Mouse (Mus musculus) limb, embryonic 13.5 days (tissue): ENCODE results near the gene Rpl36a. TPM values are rescaled to one million over a fixed set of nuclear protein-coding genes. Genes with fewer than 3 reads are reported as not detected.

Source experiments
- ATAC-seq: fragments of 200-750 bp; cut with Nextera tagmentation; 2 replicates; pipeline ENCODE4 v1.8.0; 2017; ENCODE audit warnings: low read depth, moderate number of reproducible peaks, moderate TSS enrichment; ENCODE audit not compliant: low FRiP score
- H3K27ac ChIP-seq: fragments of 300-500 bp; sonication (generic); 2 replicates; pipeline ENCODE4 v1.5.1; 2015; ENCODE audit warnings: inconsistent platforms, mild to moderate bottlenecking, moderate library complexity
- H3K27me3 ChIP-seq: fragments of 300-500 bp; sonication (generic); 2 replicates; pipeline ENCODE4 v1.6.1; 2015; ENCODE audit warnings: mild to moderate bottlenecking, inconsistent platforms
- H3K36me3 ChIP-seq: fragments of 300-500 bp; sonication (generic); 2 replicates; pipeline ENCODE4 v1.6.1; 2015; ENCODE audit warnings: inconsistent platforms, mild to moderate bottlenecking, moderate library complexity
- H3K4me1 ChIP-seq: fragments of 300-500 bp; sonication (generic); 2 replicates; pipeline ENCODE4 v1.6.1; 2015; ENCODE audit warnings: inconsistent platforms
- H3K4me2 ChIP-seq: fragments of 300-500 bp; sonication (generic); replicated peaks from 2 replicates; pipeline ENCODE4 v1.6.1; 2015; ENCODE audit warnings: inconsistent platforms, mild to moderate bottlenecking, moderate library complexity
- H3K4me3 ChIP-seq: fragments of 300-500 bp; sonication (generic); 2 replicates; pipeline ENCODE4 v1.5.1; 2015; ENCODE audit warnings: moderate library complexity, mild to moderate bottlenecking, inconsistent platforms
- H3K9ac ChIP-seq: fragments of 300-500 bp; sonication (generic); 2 replicates; pipeline ENCODE4 v1.6.1; 2015; ENCODE audit warnings: mild to moderate bottlenecking, inconsistent platforms
- H3K9me3 ChIP-seq: fragments of 300-500 bp; sonication (generic); 2 replicates; pipeline ENCODE4 v1.6.1; 2016; ENCODE audit warnings: inconsistent platforms
- WGBS: fragments of 180-500 bp; shearing (Covaris S2); methylation state at CpG from one replicate; pipeline ENCODE4 v1.1.7; 2015; 5-methylcytosine and 5-hydroxymethylcytosine counted together
- polyA plus RNA-seq: library from polyadenylated mRNA; unstranded; fragments of >200 nt; fragmentation: Nextera tagmentation; extraction: Ambion mirVana; gene quantifications from 2 replicates; pipeline ENCODE4 v1.2.1, GENCODE M21; 2015

The Rpl36a gene
- polyA plus RNA-seq, 1 experiment from 2014 or later: 381 TPM

DNA sequence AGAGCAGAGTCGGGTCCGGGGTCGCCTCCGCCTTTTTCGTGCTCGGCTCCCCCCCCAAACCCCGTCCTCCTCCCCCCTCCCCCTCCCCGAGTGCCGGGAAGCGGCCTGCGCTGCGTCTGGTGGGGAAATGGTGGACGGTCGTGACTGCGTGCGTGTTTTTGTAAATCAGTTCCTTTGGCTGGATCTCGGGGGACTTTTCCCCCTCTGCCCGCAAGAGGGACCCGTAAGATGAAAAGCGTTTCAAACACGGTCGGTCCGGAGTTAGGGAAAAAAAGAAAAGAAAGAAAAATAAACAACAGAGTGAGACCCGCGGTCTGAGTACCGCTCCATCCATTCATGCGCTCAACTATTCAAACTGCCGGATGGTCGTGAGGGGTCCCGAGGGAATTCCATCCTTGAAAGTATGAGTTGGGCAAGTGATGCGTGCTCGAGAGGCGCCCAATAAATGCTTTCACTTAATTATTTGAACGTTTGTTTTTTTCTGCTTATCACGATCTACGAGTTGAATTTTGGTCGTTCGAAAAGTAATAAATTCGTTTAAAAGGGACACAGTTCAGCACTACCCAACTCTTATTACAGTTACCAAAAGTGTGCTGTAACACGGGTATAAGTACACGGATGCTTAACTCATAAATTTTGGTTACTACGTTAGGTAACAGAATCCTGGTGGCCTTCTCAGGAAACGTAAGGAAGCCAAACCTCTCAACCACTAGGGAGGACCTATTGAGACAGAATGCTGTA, 16.1 kb downstream of the Rpl36a start:
- Histone ChIP-seq H3K27me3 (peaks cover 6% of the 10 kb centered on the region; the same call in 1 of the 2 replicates), H3K9ac (peak overlapping the region; percentile 69), H3K36me3 (no peaks in the 10 kb centered on the region), H3K27ac (peak overlapping the region; percentile 86), H3K4me2 (peak overlapping the region; percentile 60), H3K4me3 (peak overlapping the region; percentile 54), H3K9me3 (no peaks in the 10 kb centered on the region), H3K4me1 (peaks cover 9% of the 10 kb centered on the region)
- ATAC-seq: peak; percentile 86
- WGBS: 16% methylated on average over 39 of the region's 43 CpGs

GRCm38 (mm10) chrX:134609472-134609871, 24.0 kb downstream of the Rpl36a start:
- WGBS: 40% methylated on average over 4 of the region's 4 CpGs
- Histone ChIP-seq H3K27me3 (no peaks in the 10 kb centered on the region), H3K36me3 (no peaks in the 10 kb centered on the region), H3K9me3 (no peaks in the 10 kb centered on the region), H3K4me1 (no peaks in the 10 kb centered on the region), H3K4me2 (no peak overlapping the region), H3K9ac (no peak overlapping the region), H3K4me3 (no peak overlapping the region), H3K27ac (no peak overlapping the region)
- no peak for ATAC-seq

DNA sequence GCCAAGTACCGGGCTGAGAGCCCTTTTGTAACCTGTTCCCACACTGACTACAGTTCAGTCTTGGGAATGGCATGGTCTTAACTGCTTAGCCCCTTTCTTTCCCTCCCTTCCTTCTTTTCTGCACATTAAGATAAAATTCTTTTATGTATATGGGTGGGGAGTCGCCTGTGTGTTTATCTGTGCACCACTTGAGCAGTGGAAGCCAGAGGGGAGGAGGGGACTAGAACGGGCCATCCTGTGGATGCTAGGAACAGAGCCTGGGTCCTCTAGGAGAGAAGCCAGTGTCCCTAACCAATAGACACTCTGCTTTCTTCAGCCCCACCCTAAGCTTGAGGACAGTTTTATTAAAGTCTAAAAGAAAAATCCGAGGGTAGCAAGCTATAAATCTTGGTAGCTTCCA, 25.5 kb downstream of the Rpl36a start:
- no peak overlapping the region for H3K4me3 ChIP-seq
- no peaks in the 10 kb centered on the region for H3K4me1 ChIP-seq
- no peaks in the 10 kb centered on the region for H3K9me3 ChIP-seq
- H3K27ac ChIP-seq: no peak overlapping the region
- WGBS: 81% methylated on average over 4 of the region's 4 CpGs
- no peak overlapping the region for H3K4me2 ChIP-seq
- no peak for ATAC-seq
- H3K36me3 ChIP-seq: no peaks in the 10 kb centered on the region
- H3K27me3 ChIP-seq: no peaks in the 10 kb centered on the region
- no peak overlapping the region for H3K9ac ChIP-seq

DNA sequence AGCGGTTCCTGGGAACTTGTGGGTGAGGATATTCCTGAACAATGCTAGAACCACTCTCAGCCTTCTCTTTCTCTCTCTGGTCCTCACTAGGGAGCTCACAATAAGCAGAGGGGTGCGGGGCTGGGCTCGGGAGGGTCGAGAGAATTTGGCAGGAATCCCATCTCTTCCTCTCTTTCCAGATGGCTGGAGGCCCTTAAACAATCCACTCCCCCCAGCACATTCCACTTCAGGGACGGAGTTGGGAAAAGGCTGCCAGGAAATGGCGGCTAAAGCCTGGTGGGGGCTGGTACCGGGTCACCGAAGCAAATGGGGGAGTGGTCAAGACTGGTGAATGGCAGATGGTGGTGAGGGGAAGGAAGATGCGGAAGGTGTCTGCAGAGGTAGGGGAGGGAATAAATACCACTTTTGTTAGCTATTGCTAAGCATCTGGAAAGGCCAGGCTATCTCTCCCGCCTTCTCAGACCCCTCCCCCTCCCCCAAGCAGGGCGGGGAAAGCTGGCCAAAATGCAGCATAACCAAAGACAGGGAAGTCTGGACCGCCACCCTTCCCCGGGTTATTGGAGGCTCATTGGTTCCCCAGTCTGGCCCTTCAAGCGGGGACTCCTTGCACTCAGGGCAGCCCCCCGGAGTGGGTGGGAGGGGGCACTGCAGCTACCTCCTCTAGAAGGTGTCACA, 27.0 kb downstream of the Rpl36a start:
- peak; percentile 94 for ATAC-seq
- 18% methylated on average over 14 of the region's 15 CpGs for WGBS
- Histone ChIP-seq H3K4me1 (no peaks in the 10 kb centered on the region), H3K36me3 (no peaks in the 10 kb centered on the region), H3K9ac (peak overlapping the region; percentile 35), H3K27ac (peak overlapping the region; percentile 89), H3K4me3 (peak overlapping the region; percentile 29), H3K27me3 (peaks cover 1% of the 10 kb centered on the region; the same call in 1 of the 2 replicates), H3K9me3 (no peaks in the 10 kb centered on the region), H3K4me2 (peak overlapping the region; percentile 52)

DNA sequence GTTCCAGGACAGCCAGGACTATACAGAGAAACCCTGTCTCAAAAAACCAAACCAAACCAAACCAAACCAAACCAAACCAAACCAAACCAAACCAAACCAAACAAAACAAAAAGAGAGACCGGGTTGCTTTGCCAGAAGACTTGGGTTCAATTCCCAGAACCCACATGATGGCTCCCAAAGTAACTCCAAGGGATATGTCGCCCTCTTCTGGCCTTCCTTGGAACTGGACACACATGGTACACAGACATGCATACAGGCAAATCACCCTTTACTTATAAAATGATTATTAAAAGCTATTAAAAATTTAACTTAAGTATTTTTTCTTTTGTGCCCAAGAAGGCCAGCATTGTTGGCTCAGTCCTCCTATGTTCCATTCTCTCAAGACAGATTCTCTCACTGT, 28.9 kb downstream of the Rpl36a start:
- Histone ChIP-seq H3K4me2 (no peak overlapping the region), H3K27me3 (peaks cover 9% of the 10 kb centered on the region; the same call in 1 of the 2 replicates), H3K9ac (no peak overlapping the region), H3K4me1 (no peaks in the 10 kb centered on the region), H3K4me3 (no peak overlapping the region), H3K36me3 (no peaks in the 10 kb centered on the region), H3K27ac (no peak overlapping the region), H3K9me3 (no peaks in the 10 kb centered on the region)
- ATAC-seq: no peak
- 77% methylated on average over 2 of the region's 2 CpGs for WGBS

- Histone ChIP-seq H3K4me3 (no peak overlapping the region), H3K36me3 (no peaks in the 10 kb centered on the region), H3K9me3 (no peaks in the 10 kb centered on the region), H3K27me3 (peaks cover 9% of the 10 kb centered on the region; the same call in 1 of the 2 replicates), H3K4me2 (no peak overlapping the region), H3K9ac (no peak overlapping the region), H3K4me1 (no peaks in the 10 kb centered on the region), H3K27ac (peak overlapping the region; percentile 28; the same call in 1 of the 2 replicates)
- 68% methylated on average over 9 of the region's 9 CpGs for WGBS
- ATAC-seq: no peak
These were observed 34.2 kb downstream of the Rpl36a start for GRCm38 (mm10) chrX:134619695-134620094.

DNA sequence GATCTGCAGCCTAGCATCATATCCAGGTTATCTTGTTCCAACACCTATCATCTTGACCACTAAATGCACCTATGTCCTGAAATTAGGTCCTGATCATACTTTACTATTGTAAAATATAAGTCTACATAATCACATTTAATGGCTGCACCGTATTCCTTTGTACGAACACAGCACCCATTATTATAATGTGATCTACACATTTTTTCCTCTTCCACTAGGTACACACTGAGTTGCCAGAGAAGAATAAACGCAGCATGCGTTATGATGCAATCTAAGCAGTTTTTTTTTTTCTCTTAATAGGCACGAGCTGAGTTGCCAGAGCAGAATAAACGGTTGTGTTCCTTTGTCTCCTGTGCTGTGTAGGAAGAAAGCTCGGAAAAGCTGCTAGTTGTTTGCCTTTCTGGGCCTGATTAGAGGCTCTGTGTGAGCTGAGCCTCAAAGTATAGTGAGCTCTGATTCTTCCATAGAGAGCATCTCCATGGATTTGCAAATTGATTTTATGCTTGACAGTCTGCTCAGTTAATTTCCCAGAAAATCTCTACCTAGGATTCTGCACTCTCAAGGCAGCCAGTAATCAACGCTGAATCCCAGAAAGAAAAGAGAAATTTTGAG, 34.9 kb downstream of the Rpl36a start:
- Histone ChIP-seq H3K36me3 (no peaks in the 10 kb centered on the region), H3K27ac (no peak overlapping the region), H3K4me3 (no peak overlapping the region), H3K9me3 (no peaks in the 10 kb centered on the region), H3K4me2 (no peak overlapping the region), H3K27me3 (peaks cover 9% of the 10 kb centered on the region; the same call in 1 of the 2 replicates), H3K4me1 (no peaks in the 10 kb centered on the region), H3K9ac (no peak overlapping the region)
- WGBS: 62% methylated on average over 8 of the region's 8 CpGs
- ATAC-seq: no peak

- Histone ChIP-seq H3K36me3 (no peaks in the 10 kb centered on the region), H3K4me3 (no peak overlapping the region), H3K4me2 (no peak overlapping the region), H3K27me3 (peaks cover 11% of the 10 kb centered on the region; the same call in 1 of the 2 replicates), H3K27ac (no peak overlapping the region), H3K4me1 (no peaks in the 10 kb centered on the region), H3K9me3 (no peaks in the 10 kb centered on the region), H3K9ac (no peak overlapping the region)
- ATAC-seq: no peak
- 76% methylated on average over 3 of the region's 3 CpGs for WGBS
These were observed 36.2 kb downstream of the Rpl36a start for GRCm38 (mm10) chrX:134621685-134622084.

DNA sequence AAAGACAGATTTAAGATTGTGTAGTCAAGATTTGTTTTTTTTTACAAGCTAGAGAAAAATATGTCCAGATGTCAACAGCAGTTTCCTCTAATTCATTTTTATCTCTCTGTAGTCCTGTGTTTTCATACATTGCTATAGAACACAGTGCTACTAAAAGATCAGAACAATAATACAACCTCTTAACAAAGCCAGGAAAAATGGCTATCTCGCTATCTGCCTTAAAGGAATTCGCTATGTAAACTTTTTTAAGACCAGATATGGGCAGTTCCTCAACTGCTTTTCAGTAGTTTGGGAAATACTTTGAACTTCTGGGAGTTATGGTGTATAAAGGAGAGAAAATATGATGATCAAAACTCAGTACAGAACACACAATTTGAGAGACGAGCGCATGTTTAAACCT, 37.9 kb downstream of the Rpl36a start:
- no peaks in the 10 kb centered on the region for H3K36me3 ChIP-seq
- no peak overlapping the region for H3K4me2 ChIP-seq
- H3K4me1 ChIP-seq: no peaks in the 10 kb centered on the region
- no peaks in the 10 kb centered on the region for H3K9me3 ChIP-seq
- 88% methylated on average over 4 of the region's 4 CpGs for WGBS
- H3K9ac ChIP-seq: no peak overlapping the region
- H3K27me3 ChIP-seq: 0 out of 2 replicates have a peak, but pooled peaks cover 5% of the 10 kb centered on the region
- no peak for ATAC-seq
- H3K27ac ChIP-seq: no peak overlapping the region
- no peak overlapping the region for H3K4me3 ChIP-seq

DNA sequence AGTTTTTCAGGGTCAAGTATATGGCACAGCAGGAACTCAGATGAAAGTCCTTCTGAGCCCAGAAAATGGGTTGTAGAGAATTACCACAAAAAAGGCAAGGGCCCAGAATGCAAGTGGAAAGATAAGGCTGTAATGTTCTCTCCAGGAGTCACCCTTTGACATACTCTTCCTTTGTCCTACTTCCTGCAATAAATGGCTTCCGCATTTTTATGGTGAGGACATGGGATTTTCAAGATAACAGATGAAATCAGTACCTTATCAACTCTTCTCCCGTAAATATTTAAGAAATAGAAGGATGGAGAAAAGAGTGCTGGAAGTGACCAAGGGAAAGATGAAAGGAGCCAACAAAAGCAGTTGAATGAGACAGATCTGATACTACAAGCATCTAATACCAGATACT, 42.7 kb downstream of the Rpl36a start:
- Histone ChIP-seq H3K27ac (no peak overlapping the region), H3K27me3 (peaks cover 11% of the 10 kb centered on the region; the same call in 1 of the 2 replicates), H3K4me3 (no peak overlapping the region), H3K9ac (no peak overlapping the region), H3K36me3 (no peaks in the 10 kb centered on the region), H3K9me3 (no peaks in the 10 kb centered on the region), H3K4me1 (no peaks in the 10 kb centered on the region), H3K4me2 (no peak overlapping the region)
- no peak for ATAC-seq
- WGBS: 89% methylated on average over 2 of the region's 2 CpGs

GRCm38 (mm10) chrX:134632710-134633109, 47.3 kb downstream of the Rpl36a start:
- Histone ChIP-seq H3K9me3 (no peaks in the 10 kb centered on the region), H3K9ac (no peak overlapping the region), H3K4me3 (no peak overlapping the region), H3K27ac (no peak overlapping the region), H3K27me3 (peaks cover 9% of the 10 kb centered on the region; the same call in 1 of the 2 replicates), H3K4me2 (no peak overlapping the region), H3K36me3 (no peaks in the 10 kb centered on the region), H3K4me1 (no peaks in the 10 kb centered on the region)
- 89% methylated on average over 5 of the region's 5 CpGs for WGBS
- ATAC-seq: no peak

GRCm38 (mm10) chrX:134635111-134635510, 49.7 kb downstream of the Rpl36a start:
- no peak overlapping the region for H3K9ac ChIP-seq
- ATAC-seq: no peak
- no peaks in the 10 kb centered on the region for H3K4me1 ChIP-seq
- no peak overlapping the region for H3K4me3 ChIP-seq
- no peaks in the 10 kb centered on the region for H3K9me3 ChIP-seq
- no peaks in the 10 kb centered on the region for H3K36me3 ChIP-seq
- no peak overlapping the region for H3K27ac ChIP-seq
- H3K27me3 ChIP-seq: peaks cover 4% of the 10 kb centered on the region; the same call in 1 of the 2 replicates
- WGBS: 47% methylated on average over 3 of the region's 3 CpGs
- no peak overlapping the region for H3K4me2 ChIP-seq
